Mouse (Mus musculus) brown adipose tissue, adult 24 weeks (tissue): ENCODE results near the gene Tctn3. TPM values are rescaled to one million over a fixed set of nuclear protein-coding genes. Genes with fewer than 3 reads are reported as not detected.
A peak's percentile ranks its signal among the peaks of the same experiment; 100 is the strongest.
"Not testable (repeated sequence)": the region's sequence is repeated elsewhere in the genome, so short reads cannot be mapped to it uniquely, and the experiment has no call there.

Source experiments
- H3K27ac ChIP-seq: fragments of 200-500 bp; replicated peaks from 2 replicates; pipeline ENCODE4 v1.5.1; 2012; ENCODE audit warnings: low read depth, mild to moderate bottlenecking, low read length
- H3K4me1 ChIP-seq: fragments of 200-500 bp; 2 replicates; pipeline ENCODE4 v1.6.1; 2012; ENCODE audit warnings: low read length, mixed read lengths; ENCODE audit not compliant: control insufficient read depth, insufficient read depth, insufficient read length
- H3K4me3 ChIP-seq: fragments of 200-500 bp; 2 replicates; pipeline ENCODE4 v1.5.1; 2012; ENCODE audit warnings: low read depth, mild to moderate bottlenecking, low read length, moderate library complexity; ENCODE audit not compliant: insufficient read depth
- polyA plus RNA-seq: library from polyadenylated mRNA; stranded (reverse); fragments of >200 nt; gene quantifications from 2 replicates; pipeline ENCODE4 v1.2.4, GENCODE M21; 2012; ENCODE audit not compliant: missing spikeins, insufficient read depth, insufficient read length

Tctn3 gene
- polyA plus RNA-seq, 1 experiment = 2.0 TPM

DNA sequence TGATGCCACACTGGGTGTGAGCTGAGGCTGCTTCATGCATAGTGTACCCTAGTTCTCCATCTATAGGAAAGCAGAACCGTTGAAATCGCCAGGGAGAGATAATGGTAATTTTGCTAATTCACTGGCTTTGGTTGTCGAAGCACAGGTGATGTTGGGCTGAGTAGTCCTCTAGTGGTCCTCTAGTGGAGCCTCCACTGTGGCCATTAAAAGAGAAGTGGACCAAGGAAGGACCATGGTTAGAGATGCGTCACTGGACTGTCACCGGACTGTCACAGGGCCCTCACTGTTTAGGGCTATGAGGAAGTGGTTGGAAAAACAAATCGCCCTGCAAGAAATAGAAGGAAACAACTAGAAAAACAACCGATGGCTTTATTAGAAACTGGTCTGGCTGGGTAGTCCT, 25.6 kb upstream of the Tctn3 start:
- H3K4me3 ChIP-seq = no peak overlapping the region
- peaks cover 3% of the 10 kb centered on the region; the same call in 1 of the 2 replicates for H3K4me1 ChIP-seq
- H3K27ac ChIP-seq = peak overlapping the region; percentile 96

DNA sequence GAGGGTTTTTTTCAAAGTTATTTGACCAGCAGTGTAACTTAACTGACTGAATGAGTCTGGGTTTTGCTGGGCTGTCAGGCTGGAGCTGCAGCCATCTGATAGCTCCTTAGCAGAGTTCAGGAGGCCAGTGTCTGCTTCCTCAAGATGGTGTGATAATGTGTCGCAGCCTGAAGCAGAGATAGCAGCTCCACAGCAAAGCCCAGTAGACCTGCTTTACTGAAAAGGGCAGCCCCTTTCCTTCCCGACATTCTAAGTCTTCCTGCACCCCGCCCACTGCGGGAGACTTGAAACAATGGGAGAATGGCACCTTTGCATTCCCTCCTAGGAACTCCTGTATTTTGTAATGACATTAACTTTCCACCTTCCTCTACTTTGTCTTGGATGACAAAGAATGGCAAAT, 25.1 kb upstream of the Tctn3 start:
- no peak overlapping the region for H3K4me3 ChIP-seq
- peaks cover 3% of the 10 kb centered on the region; the same call in 1 of the 2 replicates for H3K4me1 ChIP-seq
- peak overlapping the region; percentile 96 for H3K27ac ChIP-seq

- Histone ChIP-seq H3K27ac (no peak overlapping the region), H3K4me1 (peaks cover 5% of the 10 kb centered on the region; the same call in 1 of the 2 replicates), H3K4me3 (no peak overlapping the region)
Observed at GRCm38 (mm10) chr19:40633144-40633543, 21.1 kb upstream of the Tctn3 start.

- H3K4me1 ChIP-seq = peaks cover 4% of the 10 kb centered on the region; the same call in 1 of the 2 replicates
- no peak overlapping the region for H3K4me3 ChIP-seq
- no peak overlapping the region for H3K27ac ChIP-seq
Observed at GRCm38 (mm10) chr19:40632668-40633067, 20.6 kb upstream of the Tctn3 start.

GRCm38 (mm10) chr19:40632193-40632592, 20.2 kb upstream of the Tctn3 start:
- H3K4me3 ChIP-seq = no peak overlapping the region
- no peak overlapping the region for H3K27ac ChIP-seq
- 0 out of 2 replicates have a peak, but pooled peaks cover 2% of the 10 kb centered on the region for H3K4me1 ChIP-seq

- peak overlapping the region; percentile 87 for H3K27ac ChIP-seq
- no peak overlapping the region for H3K4me3 ChIP-seq
- 0 out of 2 replicates have a peak, but pooled peaks cover 2% of the 10 kb centered on the region for H3K4me1 ChIP-seq
Observed at GRCm38 (mm10) chr19:40630606-40631005, 18.6 kb upstream of the Tctn3 start.

- H3K27ac ChIP-seq = peak overlapping the region; percentile 87
- H3K4me1 ChIP-seq = 0 out of 2 replicates have a peak, but pooled peaks cover 2% of the 10 kb centered on the region
Observed at GRCm38 (mm10) chr19:40630096-40630495, 18.1 kb upstream of the Tctn3 start.

DNA sequence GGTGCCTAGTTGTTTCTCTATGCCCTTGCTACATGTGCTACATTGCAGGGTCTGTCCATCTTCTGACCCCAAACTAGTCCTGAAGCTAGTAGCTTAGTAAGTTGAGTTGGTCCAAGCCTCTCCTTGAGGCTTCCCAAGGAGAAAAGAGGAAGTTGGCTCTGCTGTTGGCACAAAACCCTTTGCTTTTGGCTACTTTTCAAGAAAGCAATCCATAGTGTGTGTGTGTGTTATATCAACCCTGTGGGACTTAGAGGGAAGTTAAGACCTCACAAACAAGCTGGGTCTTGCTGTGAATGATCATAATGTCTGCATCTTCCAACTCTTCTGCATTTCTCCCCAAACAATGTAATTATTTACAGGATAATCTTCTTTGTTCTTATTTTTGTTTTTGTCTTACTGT, 16.9 kb upstream of the Tctn3 start:
- Histone ChIP-seq H3K4me3 (no peak overlapping the region), H3K27ac (no peak overlapping the region; the same call in 1 of the 2 replicates)

More at GRCm38 (mm10) chr19:40630096-40630495, 18.1 kb upstream of the Tctn3 start:
- no peak overlapping the region for H3K4me3 ChIP-seq

DNA sequence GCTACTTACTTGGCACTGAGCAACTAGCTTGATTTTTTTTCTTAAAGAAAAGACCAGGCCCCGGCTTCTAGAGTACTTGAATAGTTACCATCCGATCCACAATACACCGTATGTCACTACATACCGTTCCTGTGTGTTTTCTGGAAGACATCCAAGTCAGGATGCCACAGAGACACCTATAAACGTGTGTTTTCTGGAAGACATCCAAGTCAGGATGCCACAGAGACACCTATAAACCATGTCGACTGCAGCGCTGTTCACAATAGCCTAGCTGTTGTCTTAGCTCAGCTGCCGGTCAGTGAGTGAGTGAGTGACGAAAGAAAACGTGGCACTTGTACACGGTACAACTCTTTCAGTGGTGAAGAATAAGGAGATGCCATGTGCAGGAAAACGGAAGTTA, 13.9 kb upstream of the Tctn3 start:
- H3K4me3 ChIP-seq = no peak overlapping the region
- H3K27ac ChIP-seq = no peak overlapping the region
- 0 out of 2 replicates have a peak, but pooled peaks cover 2% of the 10 kb centered on the region for H3K4me1 ChIP-seq

More for the DNA sequence above, 16.9 kb upstream of the Tctn3 start:
- 0 out of 2 replicates have a peak, but pooled peaks cover 2% of the 10 kb centered on the region for H3K4me1 ChIP-seq

DNA sequence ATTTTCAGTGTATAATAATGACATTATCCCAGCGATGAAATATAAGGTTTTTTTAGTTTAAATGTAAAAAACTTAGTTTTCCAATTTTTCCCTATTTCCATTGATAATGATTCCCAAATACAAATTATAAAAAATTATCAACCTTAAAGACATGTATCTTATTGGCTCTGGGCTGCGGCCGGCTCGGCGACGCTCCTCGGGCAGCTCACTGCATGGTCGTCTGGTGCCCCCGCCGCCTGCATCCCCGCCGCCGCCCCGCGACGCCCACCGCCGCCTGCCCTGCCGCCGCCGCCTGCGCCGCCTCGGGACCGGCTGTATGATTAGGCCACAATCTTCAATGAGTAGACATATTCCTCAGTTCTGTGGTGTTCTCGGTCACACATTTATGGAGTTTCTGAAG, 9.6 kb upstream of the Tctn3 start:
- not testable (repeated sequence) for H3K4me3 ChIP-seq, H3K27ac ChIP-seq, H3K4me1 ChIP-seq

- no peak overlapping the region for H3K27ac ChIP-seq
- H3K4me3 ChIP-seq = no peak overlapping the region
- H3K4me1 ChIP-seq = 0 out of 2 replicates have a peak, but pooled peaks cover 2% of the 10 kb centered on the region
Observed at GRCm38 (mm10) chr19:40616021-40616420, 4.0 kb upstream of the Tctn3 start.

DNA sequence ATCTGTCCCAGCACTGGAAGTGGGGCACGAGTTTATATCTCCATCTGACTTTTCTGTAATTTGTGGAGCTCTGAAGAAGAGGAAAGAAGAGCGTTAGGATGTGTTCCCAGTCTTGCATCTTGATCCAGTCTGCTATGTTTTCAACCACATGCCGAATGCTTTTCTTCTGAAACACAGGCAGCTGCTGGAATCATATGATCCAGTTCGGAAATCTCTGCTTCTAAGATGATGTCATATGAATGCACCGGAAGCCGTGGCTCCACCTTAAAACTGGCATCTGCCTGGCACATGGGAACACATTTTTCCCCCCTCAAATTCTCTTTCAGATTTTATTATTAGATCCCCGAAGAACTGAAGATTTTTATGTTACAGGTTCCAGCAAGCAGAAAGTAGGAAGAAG, 2.8 kb upstream of the Tctn3 start:
- Histone ChIP-seq H3K27ac (no peak overlapping the region), H3K4me3 (no peak overlapping the region), H3K4me1 (0 out of 2 replicates have a peak, but pooled peaks cover 2% of the 10 kb centered on the region)

DNA sequence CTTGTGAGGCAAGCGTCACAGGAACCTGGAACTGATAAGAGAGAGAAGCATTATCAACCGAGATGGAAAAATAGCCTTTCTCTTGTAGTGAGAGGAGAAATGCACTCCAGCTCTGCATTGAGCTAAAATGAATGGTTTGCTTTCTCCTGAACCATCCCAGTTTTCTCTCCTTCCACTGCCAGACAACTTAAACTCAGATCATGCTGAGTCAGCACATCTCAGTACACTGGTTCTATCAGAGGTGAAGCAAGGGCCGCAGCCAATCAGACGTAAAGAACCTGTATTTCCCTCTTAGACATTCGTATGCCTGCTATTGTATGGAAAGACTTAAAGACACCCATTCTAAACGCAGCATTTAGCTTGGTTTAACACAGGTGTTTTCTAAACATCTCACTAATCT, 4.4 kb downstream of the Tctn3 start:
- 0 out of 2 replicates have a peak, but pooled peaks cover 2% of the 10 kb centered on the region for H3K4me1 ChIP-seq
- no peak overlapping the region for H3K4me3 ChIP-seq
- H3K27ac ChIP-seq = no peak overlapping the region

- H3K4me3 ChIP-seq = no peak overlapping the region
- no peak overlapping the region for H3K27ac ChIP-seq
- no peaks in the 10 kb centered on the region for H3K4me1 ChIP-seq
Observed at GRCm38 (mm10) chr19:40605189-40605588, 6.8 kb downstream of the Tctn3 start.

GRCm38 (mm10) chr19:40601870-40602269, 10.2 kb downstream of the Tctn3 start:
- no peak overlapping the region for H3K27ac ChIP-seq
- H3K4me1 ChIP-seq = no peaks in the 10 kb centered on the region
- H3K4me3 ChIP-seq = no peak overlapping the region

DNA sequence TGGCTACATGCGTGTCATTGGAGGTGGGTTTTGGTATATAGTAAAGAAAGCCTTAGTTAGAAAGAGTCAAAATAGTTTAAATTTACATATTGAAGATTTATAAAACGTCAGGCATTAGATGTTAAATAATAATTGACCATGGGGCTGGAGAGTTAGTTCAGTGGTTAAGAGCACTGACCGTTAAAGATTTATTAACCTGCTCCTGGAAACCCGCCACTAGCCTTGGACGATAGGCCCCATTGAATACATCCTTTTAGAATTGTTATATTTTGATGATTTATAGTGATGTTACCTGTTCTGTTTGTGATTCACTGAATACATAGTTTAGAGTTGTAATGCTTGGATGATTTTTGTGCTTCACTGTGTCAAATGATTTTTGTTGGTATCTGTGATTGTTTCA, 11.2 kb downstream of the Tctn3 start:
- H3K4me3 ChIP-seq, H3K4me1 ChIP-seq, H3K27ac ChIP-seq: not testable (repeated sequence)
